ENCODE assay signal across 8 mouse cellular contexts in the genomic region with DNA sequence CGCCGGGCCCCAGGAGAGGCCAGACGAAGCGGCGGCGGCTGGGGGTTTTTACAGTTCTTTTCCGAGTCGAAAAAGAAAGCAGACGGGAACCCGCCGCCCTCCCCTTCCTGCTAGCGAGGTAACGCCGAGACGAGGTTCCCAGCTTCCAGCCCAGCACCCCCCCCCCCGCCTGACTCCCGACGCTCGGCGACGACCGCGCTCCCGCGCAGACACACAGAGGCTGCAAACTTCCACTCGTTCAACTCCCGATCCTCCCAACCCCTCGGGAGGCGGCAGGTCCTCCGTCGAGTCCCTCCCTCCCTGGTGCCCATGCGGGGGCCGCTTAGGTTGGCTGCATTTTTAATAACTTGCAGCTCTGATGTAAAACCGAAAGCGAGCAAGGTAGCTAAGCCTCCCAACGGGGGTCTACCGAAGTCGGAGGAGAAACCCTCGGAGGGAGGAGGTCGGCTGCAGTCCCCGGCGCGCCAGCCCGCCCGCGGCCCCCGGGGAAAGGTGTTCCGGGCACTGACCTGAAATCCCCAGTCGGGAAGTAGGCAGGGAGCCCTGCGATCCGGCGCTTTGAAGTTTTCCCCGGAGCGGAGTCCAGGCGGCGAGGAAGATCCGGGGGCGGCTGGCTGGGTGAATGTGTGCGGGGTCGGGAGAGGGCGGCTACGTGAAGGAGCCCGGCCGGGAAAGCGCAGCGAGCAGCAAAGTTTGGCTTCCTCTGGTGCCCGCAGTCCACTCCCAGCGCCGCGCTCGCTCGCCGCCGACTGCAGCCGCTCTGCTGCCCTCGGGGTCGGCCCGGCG.
DNase-seq lines count a peak whose midpoint lies in the region; ATAC-seq and TF ChIP-seq lines count a peak whose summit lies in the region.

No protein-coding gene starts in this region.

- peaks cover 4 to 21% of the 10 kb centered on the region in 2 experiments; a peak in 3 of 4 replicates for H3K4me1 ChIP-seq in MEL (ENCODE audit: control insufficient read depth in 1 of 2, insufficient read depth in 2 of 2, low read length in 2 of 2)
- peaks cover 63% of the 10 kb centered on the region for H3K4me1 ChIP-seq in embryonic facial prominence, embryonic 10.5 days
- H3K4me1 ChIP-seq in heart, embryonic 15.5 days (replicated peaks): peaks cover 25% of the 10 kb centered on the region
- H3K4me1 ChIP-seq in stomach, embryonic 14.5 days (ENCODE audit: control insufficient read depth, insufficient read depth, low read length): no peaks in the 10 kb centered on the region; the same call in 1 of the 2 replicates

- H3K36me3 ChIP-seq in MEL (ENCODE audit: control insufficient read depth in 1 of 2, insufficient read depth in 2 of 2, low read length in 2 of 2): peaks cover 0 to 11% of the 10 kb centered on the region in 2 experiments; a peak in 2 of 4 replicates
- H3K36me3 ChIP-seq in embryonic facial prominence, embryonic 10.5 days (replicated peaks): no peaks in the 10 kb centered on the region
- no peaks in the 10 kb centered on the region for H3K36me3 ChIP-seq in heart, embryonic 15.5 days
- H3K36me3 ChIP-seq in stomach, embryonic 14.5 days (ENCODE audit: control insufficient read depth, insufficient read depth, low read length): no peaks in the 10 kb centered on the region

- H3K4me3 ChIP-seq in MEL (ENCODE audit: control insufficient read depth in 1 of 2, insufficient read depth in 1 of 2, low read depth in 2 of 2, low read length in 2 of 2): peak overlapping the region; percentile 81 to 92
- peak overlapping the region; percentile 69 for H3K4me3 ChIP-seq in embryonic facial prominence, embryonic 10.5 days
- H3K4me3 ChIP-seq in heart, embryonic 15.5 days: peak overlapping the region; percentile 72
- H3K4me3 ChIP-seq in stomach, embryonic 14.5 days (ENCODE audit: low read depth, low read length): peak overlapping the region; percentile 57

- peak overlapping the region; percentile 95 for H3K9ac ChIP-seq in MEL (ENCODE audit: control insufficient read depth, low read depth, low read length, poor library complexity, severe bottlenecking)
- H3K9ac ChIP-seq in heart, embryonic 15.5 days: peak overlapping the region; percentile 75
- peak overlapping the region; percentile 65 for H3K9ac ChIP-seq in stomach, embryonic 14.5 days (replicated peaks; ENCODE audit: low read depth, low read length)

- peaks cover 57% of the 10 kb centered on the region for H3K79me2 ChIP-seq in MEL (ENCODE audit: control insufficient read depth, insufficient read depth, low read length, poor library complexity)

- H3K4me2 ChIP-seq in heart, embryonic 15.5 days: peak overlapping the region; percentile 78
- peak overlapping the region; percentile 80 for H3K4me2 ChIP-seq in stomach, embryonic 14.5 days (replicated peaks; ENCODE audit: low read depth, low read length)

- DNase-seq in CD4-positive, CD25-positive, alpha-beta regulatory T cell, adult 2 months (ENCODE audit: low read depth, low spot score): peak; percentile 73
- peak; percentile 70 for DNase-seq in MEL (ENCODE audit: low read depth, low spot score)
- DNase-seq in embryonic facial prominence, embryonic 10.5 days (ENCODE audit: low spot score): peak; percentile 70
- DNase-seq in kidney, postnatal 10 days: peak; percentile 70
- peak; percentile 51 for DNase-seq in lung, postnatal 36 days
- no peak for DNase-seq in layer of hippocampus, postnatal 25 days (ENCODE audit: extremely low spot score in 1 of 2, low spot score in 1 of 2)

- peak overlapping the region; percentile 69 for H3K27ac ChIP-seq in MEL (ENCODE audit: control insufficient read depth, low read depth, low read length)
- peak overlapping the region; percentile 88 for H3K27ac ChIP-seq in embryonic facial prominence, embryonic 10.5 days (replicated peaks)
- peak overlapping the region; percentile 92 for H3K27ac ChIP-seq in heart, embryonic 15.5 days
- H3K27ac ChIP-seq in stomach, embryonic 14.5 days (ENCODE audit: low read length): peak overlapping the region; percentile 83

- TF ChIP-seq EP300 in MEL (IDR thresholded peaks at IDR 0.05; ENCODE audit: low read depth in 1 of 2, low read length in 2 of 2): no peak

- TF ChIP-seq POLR2A in MEL (IDR thresholded peaks at IDR 0.05; ENCODE audit: control insufficient read depth in 1 of 2, insufficient read depth in 1 of 2, low read depth in 1 of 2, low read length in 2 of 2, poor library complexity in 1 of 2): peak; percentile 10 to 33; a peak in 2 of 4 replicates

- no peak for TF ChIP-seq RAD21 in MEL (IDR thresholded peaks at IDR 0.05; ENCODE audit: low read depth, low read length)

- 2% methylated on average over 77 of the region's 79 CpGs for WGBS in embryonic facial prominence, embryonic 10.5 days
- 0% methylated on average over 61 of the region's 79 CpGs for WGBS in heart, embryonic 15.5 days
- 5% methylated on average over 51 of the region's 79 CpGs for WGBS in stomach, embryonic 14.5 days

- no peak for ATAC-seq in heart, embryonic 15.5 days (replicated peaks; ENCODE audit: insufficient number of reproducible peaks, insufficient read depth, low FRiP score, low read depth)
- ATAC-seq in stomach, embryonic 14.5 days (ENCODE audit: insufficient number of reproducible peaks, insufficient read depth, low FRiP score, low read depth): peak; percentile 42; the same call in 1 of the 2 replicates

- no peak for TF ChIP-seq CTCF in MEL (IDR thresholded peaks at IDR 0.05 in 2 of 3, conservative IDR thresholded peaks at IDR 0.05 in 1 of 3; ENCODE audit: control insufficient read depth in 1 of 3, insufficient read depth in 1 of 3, low read depth in 2 of 3, low read length in 3 of 3, poor library complexity in 1 of 3, severe bottlenecking in 1 of 3)

- H3K9me3 ChIP-seq in MEL (replicated peaks; ENCODE audit: insufficient read depth, low read length): no peaks in the 10 kb centered on the region
- H3K9me3 ChIP-seq in embryonic facial prominence, embryonic 10.5 days: no peaks in the 10 kb centered on the region
- H3K9me3 ChIP-seq in heart, embryonic 15.5 days (replicated peaks): no peaks in the 10 kb centered on the region
- H3K9me3 ChIP-seq in stomach, embryonic 14.5 days (ENCODE audit: control insufficient read depth, low read depth, low read length): no peaks in the 10 kb centered on the region

- H3K27me3 ChIP-seq in MEL (ENCODE audit: control insufficient read depth in 1 of 2, insufficient read depth in 2 of 2, low read length in 2 of 2): no peaks in the 10 kb centered on the region
- peaks cover 100% of the 10 kb centered on the region for H3K27me3 ChIP-seq in embryonic facial prominence, embryonic 10.5 days (replicated peaks; ENCODE audit: low read depth, poor library complexity, severe bottlenecking)
- H3K27me3 ChIP-seq in heart, embryonic 15.5 days: peaks cover 70% of the 10 kb centered on the region
- 0 out of 2 replicates have a peak, but pooled peaks cover 9% of the 10 kb centered on the region for H3K27me3 ChIP-seq in stomach, embryonic 14.5 days (ENCODE audit: control insufficient read depth, insufficient read depth, low read length)

TF ChIP-seq in MEL, 35 proteins besides CTCF, POLR2A, EP300 and RAD21:
- TF ChIP-seq MYC (IDR thresholded peaks at IDR 0.05; ENCODE audit: low read depth, low read length) (no peak), MAZ (IDR thresholded peaks at IDR 0.05; ENCODE audit: low read depth, low read length) (peak; percentile 33; the same call in 1 of the 2 replicates), TAL1 (IDR thresholded peaks at IDR 0.05; ENCODE audit: low read length) (no peak), MXI1 (IDR thresholded peaks at IDR 0.05; ENCODE audit: low read depth, low read length) (0 out of 2 replicates have a peak, but pooled peaks have one; percentile 13), NRF1 (IDR thresholded peaks at IDR 0.05; ENCODE audit: insufficient read depth, low read depth, low read length, poor library complexity, severe bottlenecking) (peak; percentile 12; the same call in 1 of the 2 replicates)

Comparison
In these comparisons a context has a peak if more than half of its experiments do, and no peak if none do; other contexts are left out.
1. DNase-seq: peak in CD4-positive, CD25-positive, alpha-beta regulatory T cell, adult 2 months (single experiment), MEL (single experiment), embryonic facial prominence, embryonic 10.5 days (single experiment), kidney, postnatal 10 days (single experiment) and lung, postnatal 36 days (single experiment); none in layer of hippocampus, postnatal 25 days (0 of 2).
2. Peak in every context shown above with its lines, with median percentiles within 50 percentile points of each other: H3K27ac ChIP-seq, H3K4me3 ChIP-seq and H3K9ac ChIP-seq.